ENCODE assay signal across 9 mouse cellular contexts in genomic region chr1:189879212-189879611, GRCm38 (mm10). TPM values are rescaled to one million over a fixed set of nuclear protein-coding genes. Genes with fewer than 3 reads are reported as not detected.
DNase-seq lines count a peak whose midpoint lies in the region; ATAC-seq and TF ChIP-seq lines count a peak whose summit lies in the region.
"Had no signal": no experiment of that assay in that cellular context is flagged by ENCODE, and none has a peak within 500 bp of the region (broad histone marks: within the 10 kb centered on the region; RNA-seq: fewer than 3 reads in every experiment).

No protein-coding gene starts in this region.

- WGBS in hindbrain, postnatal 0 days = 61% methylated on average over 2 of the region's 2 CpGs
- WGBS in hindbrain, embryonic 13.5 days = 68% methylated on average over 2 of the region's 2 CpGs
- WGBS in midbrain, embryonic 16.5 days = 66% methylated on average over 2 of the region's 2 CpGs
- WGBS in midbrain, embryonic 14.5 days = 69% methylated on average over 2 of the region's 2 CpGs
- 50% methylated on average over 2 of the region's 2 CpGs for WGBS in heart, postnatal 0 days
- 53% methylated on average over 2 of the region's 2 CpGs for WGBS in stomach, embryonic 16.5 days

- H3K27me3 ChIP-seq in hindbrain, postnatal 0 days (ENCODE audit: insufficient read depth, low read length) = no peaks in the 10 kb centered on the region
- no peaks in the 10 kb centered on the region for H3K27me3 ChIP-seq in hindbrain, embryonic 13.5 days
- H3K27me3 ChIP-seq in midbrain, embryonic 16.5 days (ENCODE audit: control insufficient read depth, insufficient read depth, low read depth, low read length) = no peaks in the 10 kb centered on the region
- H3K27me3 ChIP-seq in midbrain, embryonic 14.5 days (ENCODE audit: control insufficient read depth, insufficient read depth, low read length) = no peaks in the 10 kb centered on the region
- no peaks in the 10 kb centered on the region for H3K27me3 ChIP-seq in heart, postnatal 0 days (ENCODE audit: control insufficient read depth, insufficient read depth, low read length)
- no peaks in the 10 kb centered on the region for H3K27me3 ChIP-seq in stomach, embryonic 16.5 days (ENCODE audit: control insufficient read depth, insufficient read depth, low read length)

- H3K36me3 ChIP-seq in hindbrain, postnatal 0 days (ENCODE audit: insufficient read depth, low read length) = no peaks in the 10 kb centered on the region
- H3K36me3 ChIP-seq in hindbrain, embryonic 13.5 days = peaks cover 5% of the 10 kb centered on the region; the same call in 1 of the 2 replicates
- no peaks in the 10 kb centered on the region for H3K36me3 ChIP-seq in midbrain, embryonic 16.5 days (ENCODE audit: control insufficient read depth, insufficient read depth, low read length)
- H3K36me3 ChIP-seq in midbrain, embryonic 14.5 days (ENCODE audit: control insufficient read depth, insufficient read depth, low read length) = no peaks in the 10 kb centered on the region
- H3K36me3 ChIP-seq in heart, postnatal 0 days (replicated peaks; ENCODE audit: control insufficient read depth, insufficient read depth, low read length) = peaks cover 18% of the 10 kb centered on the region
- no peaks in the 10 kb centered on the region for H3K36me3 ChIP-seq in stomach, embryonic 16.5 days (ENCODE audit: control insufficient read depth, insufficient read depth, low read length)

- H3K4me2 ChIP-seq in hindbrain, postnatal 0 days (ENCODE audit: low read depth, low read length) = no peak overlapping the region
- H3K4me2 ChIP-seq in hindbrain, embryonic 13.5 days = no peak overlapping the region
- no peak overlapping the region for H3K4me2 ChIP-seq in midbrain, embryonic 16.5 days (ENCODE audit: low read length)
- H3K4me2 ChIP-seq in midbrain, embryonic 14.5 days (ENCODE audit: low read length) = no peak overlapping the region
- no peak overlapping the region for H3K4me2 ChIP-seq in heart, postnatal 0 days (ENCODE audit: low read depth, low read length)
- no peak overlapping the region for H3K4me2 ChIP-seq in stomach, embryonic 16.5 days (ENCODE audit: low read depth, low read length)

- H3K9me3 ChIP-seq in hindbrain, postnatal 0 days (ENCODE audit: low read length) = no peaks in the 10 kb centered on the region
- no peaks in the 10 kb centered on the region for H3K9me3 ChIP-seq in hindbrain, embryonic 13.5 days
- no peaks in the 10 kb centered on the region for H3K9me3 ChIP-seq in midbrain, embryonic 16.5 days (replicated peaks; ENCODE audit: control insufficient read depth, low read length, poor library complexity, severe bottlenecking)
- no peaks in the 10 kb centered on the region for H3K9me3 ChIP-seq in midbrain, embryonic 14.5 days (ENCODE audit: control insufficient read depth, low read length)
- H3K9me3 ChIP-seq in heart, postnatal 0 days (replicated peaks; ENCODE audit: control insufficient read depth, low read length) = no peaks in the 10 kb centered on the region
- H3K9me3 ChIP-seq in stomach, embryonic 16.5 days (replicated peaks; ENCODE audit: control insufficient read depth, low read length) = no peaks in the 10 kb centered on the region

- H3K4me3 ChIP-seq in hindbrain, postnatal 0 days (ENCODE audit: low read length) = no peak overlapping the region
- no peak overlapping the region for H3K4me3 ChIP-seq in hindbrain, embryonic 13.5 days
- H3K4me3 ChIP-seq in midbrain, embryonic 16.5 days (ENCODE audit: low read depth, low read length) = no peak overlapping the region
- no peak overlapping the region for H3K4me3 ChIP-seq in midbrain, embryonic 14.5 days (replicated peaks; ENCODE audit: low read depth, low read length)
- H3K4me3 ChIP-seq in heart, postnatal 0 days (ENCODE audit: low read depth, low read length) = no peak overlapping the region
- H3K4me3 ChIP-seq in stomach, embryonic 16.5 days (replicated peaks; ENCODE audit: low read length) = no peak overlapping the region

- DNase-seq in hindbrain, postnatal 0 days (ENCODE audit: low spot score) = peak; percentile 49
- DNase-seq in midbrain, embryonic 14.5 days = no peak
- peak; percentile 30 for DNase-seq in heart, postnatal 0 days (ENCODE audit: low spot score)
- DNase-seq in thymus, adult 18-20 months = no peak
- DNase-seq: adrenal gland, postnatal 36 days; right cerebral cortex, postnatal 14 days had no signal

- peak; percentile 57 for TF ChIP-seq CTCF in hindbrain, postnatal 0 days (IDR thresholded peaks at IDR 0.05; ENCODE audit: low read depth)
- peak; percentile 44 for TF ChIP-seq CTCF in heart, postnatal 0 days (IDR thresholded peaks at IDR 0.05; ENCODE audit: low read depth)

- peaks cover 6% of the 10 kb centered on the region; the same call in 1 of the 2 replicates for H3K4me1 ChIP-seq in hindbrain, postnatal 0 days (ENCODE audit: insufficient read depth, low read length)
- peaks cover 14% of the 10 kb centered on the region for H3K4me1 ChIP-seq in hindbrain, embryonic 13.5 days (replicated peaks)
- H3K4me1 ChIP-seq in midbrain, embryonic 16.5 days (ENCODE audit: control insufficient read depth, insufficient read depth, low read length) = 0 out of 2 replicates have a peak, but pooled peaks cover 3% of the 10 kb centered on the region
- H3K4me1 ChIP-seq in midbrain, embryonic 14.5 days (ENCODE audit: control insufficient read depth, insufficient read depth, low read length) = no peaks in the 10 kb centered on the region
- H3K4me1 ChIP-seq in heart, postnatal 0 days (ENCODE audit: control insufficient read depth, insufficient read depth) = peaks cover 18% of the 10 kb centered on the region
- H3K4me1 ChIP-seq in stomach, embryonic 16.5 days (ENCODE audit: control insufficient read depth, insufficient read depth, low read length) = peaks cover 21% of the 10 kb centered on the region

- no peak overlapping the region for H3K9ac ChIP-seq in hindbrain, postnatal 0 days (replicated peaks; ENCODE audit: low read length)
- H3K9ac ChIP-seq in hindbrain, embryonic 13.5 days = no peak overlapping the region
- H3K9ac ChIP-seq in midbrain, embryonic 16.5 days (ENCODE audit: low read depth, low read length) = no peak overlapping the region
- no peak overlapping the region for H3K9ac ChIP-seq in midbrain, embryonic 14.5 days (replicated peaks; ENCODE audit: low read length)
- no peak overlapping the region for H3K9ac ChIP-seq in heart, postnatal 0 days (replicated peaks; ENCODE audit: low read depth, low read length)
- H3K9ac ChIP-seq in stomach, embryonic 16.5 days (ENCODE audit: low read length) = 0 out of 2 replicates have a peak overlapping the region, but pooled peaks have one; percentile 41

- TF ChIP-seq EP300 in heart, postnatal 0 days (IDR thresholded peaks at IDR 0.05; ENCODE audit: low read depth) = no peak

- peak; percentile 55; the same call in 1 of the 2 replicates for ATAC-seq in hindbrain, postnatal 0 days
- no peak for ATAC-seq in hindbrain, embryonic 13.5 days (ENCODE audit: low FRiP score)
- peak; percentile 27; the same call in 1 of the 2 replicates for ATAC-seq in midbrain, embryonic 16.5 days
- no peak for ATAC-seq in midbrain, embryonic 14.5 days (ENCODE audit: low FRiP score, low TSS enrichment)
- peak; percentile 12; the same call in 1 of the 2 replicates for ATAC-seq in heart, postnatal 0 days (ENCODE audit: insufficient read depth, low read depth)
- peak; percentile 42; the same call in 1 of the 2 replicates for ATAC-seq in stomach, embryonic 16.5 days (ENCODE audit: insufficient read depth, low FRiP score)

- H3K27ac ChIP-seq in hindbrain, postnatal 0 days = no peak overlapping the region
- no peak overlapping the region for H3K27ac ChIP-seq in hindbrain, embryonic 13.5 days
- H3K27ac ChIP-seq in midbrain, embryonic 16.5 days (ENCODE audit: low read length) = no peak overlapping the region
- no peak overlapping the region for H3K27ac ChIP-seq in midbrain, embryonic 14.5 days (replicated peaks; ENCODE audit: low read depth, low read length)
- peak overlapping the region; percentile 54 for H3K27ac ChIP-seq in heart, postnatal 0 days (ENCODE audit: low read depth)
- peak overlapping the region; percentile 71 for H3K27ac ChIP-seq in stomach, embryonic 16.5 days (ENCODE audit: low read length)

RNA-seq across cellular contexts. Expression of gene Smyd2, which starts 43.0 kb away (rescaled TPM):
- total RNA-seq in hindbrain, postnatal 0 days (2014; rRNA removed) = 52.0 and 61.9 TPM in 2 replicates
- 81.1 and 81.8 TPM in 2 replicates for polyA plus RNA-seq in hindbrain, postnatal 0 days (2015; fragmentation: Nextera tagmentation; extraction: Ambion mirVana)
- polyA plus RNA-seq in hindbrain, embryonic 13.5 days (2015; fragmentation: Nextera tagmentation; extraction: Ambion mirVana) = 53.6 and 56.1 TPM in 2 replicates
- 77.0 and 78.7 TPM in 2 replicates for polyA plus RNA-seq in midbrain, embryonic 16.5 days (2015; fragmentation: Nextera tagmentation; extraction: Ambion mirVana)
- polyA plus RNA-seq in midbrain, embryonic 14.5 days (2014; fragmentation: Nextera tagmentation; extraction: Ambion mirVana) = 63.9 and 69.5 TPM in 2 replicates
- 218 and 234 TPM in 2 replicates for total RNA-seq in heart, postnatal 0 days (2014; rRNA removed; ENCODE audit: low replicate concordance)
- 219 and 239 TPM in 2 replicates for polyA plus RNA-seq in heart, postnatal 0 days (2015; fragmentation: Nextera tagmentation; extraction: Ambion mirVana)
- polyA plus RNA-seq in stomach, embryonic 16.5 days (2015; fragmentation: Nextera tagmentation; extraction: Ambion mirVana) = 79.8 and 89.3 TPM in 2 replicates

Comparison
In these comparisons a context has a peak if more than half of its experiments do, and no peak if none do; other contexts are left out.
1. ATAC-seq: peak in hindbrain, postnatal 0 days (single experiment), midbrain, embryonic 16.5 days (single experiment), heart, postnatal 0 days (single experiment) and stomach, embryonic 16.5 days (single experiment); none in hindbrain, embryonic 13.5 days (single experiment) and midbrain, embryonic 14.5 days (single experiment).
2. DNase-seq: peak in hindbrain, postnatal 0 days (single experiment) and heart, postnatal 0 days (single experiment); none in midbrain, embryonic 14.5 days (single experiment) and thymus, adult 18-20 months (0 of 2).
3. H3K27ac ChIP-seq: peak in heart, postnatal 0 days (single experiment) and stomach, embryonic 16.5 days (single experiment); none in hindbrain, postnatal 0 days (single experiment), hindbrain, embryonic 13.5 days (single experiment), midbrain, embryonic 16.5 days (single experiment) and midbrain, embryonic 14.5 days (single experiment).